Mouse (Mus musculus) limb, embryonic 15.5 days (tissue): ENCODE measurements around the gene Casc3. TPM values are rescaled to one million over a fixed set of nuclear protein-coding genes. Genes with fewer than 3 reads are reported as not detected.
A peak's percentile ranks its signal among the peaks of the same experiment; 100 is the strongest.
"Not testable (repeated sequence)": the region's sequence is repeated elsewhere in the genome, so short reads cannot be mapped to it uniquely, and the experiment has no call there.

Experiments used
- ATAC-seq: fragments of 200-750 bp; cut with Nextera tagmentation; 2 replicates; pipeline ENCODE4 v1.8.0; 2017; ENCODE audit warnings: low read depth, moderate TSS enrichment; ENCODE audit not compliant: insufficient number of reproducible peaks, low FRiP score, low TSS enrichment
- H3K27ac ChIP-seq: fragments of 300-500 bp; sonication (generic); 2 replicates; pipeline ENCODE4 v1.5.1; 2015; ENCODE audit warnings: moderate library complexity, mild to moderate bottlenecking, inconsistent platforms
- H3K27me3 ChIP-seq: fragments of 300-500 bp; sonication (generic); 2 replicates; pipeline ENCODE4 v1.6.1; 2015; ENCODE audit warnings: inconsistent platforms
- H3K36me3 ChIP-seq: fragments of 300-500 bp; sonication (generic); 2 replicates; pipeline ENCODE4 v1.6.1; 2015; ENCODE audit warnings: inconsistent platforms
- H3K4me1 ChIP-seq: fragments of 300-500 bp; sonication (generic); 2 replicates; pipeline ENCODE4 v1.6.1; 2015; ENCODE audit warnings: inconsistent platforms
- H3K4me2 ChIP-seq: fragments of 300-500 bp; sonication (generic); 2 replicates; pipeline ENCODE4 v1.6.1; 2015; ENCODE audit warnings: mild to moderate bottlenecking, inconsistent platforms
- H3K4me3 ChIP-seq: fragments of 300-500 bp; sonication (generic); 2 replicates; pipeline ENCODE4 v1.5.1; 2015; ENCODE audit warnings: mild to moderate bottlenecking, inconsistent platforms
- H3K9ac ChIP-seq: fragments of 300-500 bp; sonication (generic); 2 replicates; pipeline ENCODE4 v1.6.1; 2015; ENCODE audit warnings: inconsistent platforms
- H3K9me3 ChIP-seq: fragments of 300-500 bp; sonication (generic); 2 replicates; pipeline ENCODE4 v1.6.1; 2016; ENCODE audit warnings: inconsistent platforms
- WGBS: fragments of 180-500 bp; shearing (Covaris S2); methylation state at CpG from one replicate; pipeline ENCODE4 v1.1.7; 2015; 5-methylcytosine and 5-hydroxymethylcytosine counted together
- polyA plus RNA-seq: library from polyadenylated mRNA; unstranded; fragments of >200 nt; fragmentation: Nextera tagmentation; extraction: Ambion mirVana; gene quantifications from 2 replicates; pipeline ENCODE4 v1.2.1, GENCODE M21; 2015

Casc3 gene
- polyA plus RNA-seq, 1 experiment from 2014 or later: 32.5 TPM

- no peaks in the 10 kb centered on the region for H3K27me3 ChIP-seq
- no peak overlapping the region for H3K4me3 ChIP-seq
- H3K4me2 ChIP-seq: no peak overlapping the region
- H3K4me1 ChIP-seq: no peaks in the 10 kb centered on the region
- no peak overlapping the region for H3K9ac ChIP-seq
- no peak for ATAC-seq
- WGBS: 95% methylated on average over 5 of the region's 5 CpGs
- no peak overlapping the region for H3K27ac ChIP-seq
- H3K36me3 ChIP-seq: peaks cover 85% of the 10 kb centered on the region
- no peaks in the 10 kb centered on the region for H3K9me3 ChIP-seq
Observed at GRCm38 (mm10) chr11:98820968-98821367, 16.3 kb downstream of the Casc3 start.

- H3K4me2 ChIP-seq, H3K27ac ChIP-seq, H3K27me3 ChIP-seq, ATAC-seq, H3K4me3 ChIP-seq, H3K4me1 ChIP-seq, H3K9ac ChIP-seq, H3K9me3 ChIP-seq: not testable (repeated sequence)
- H3K36me3 ChIP-seq: peaks cover 83% of the 10 kb centered on the region
- WGBS: 94% methylated on average over 2 of the region's 2 CpGs
Observed at GRCm38 (mm10) chr11:98826071-98826470, 21.4 kb downstream of the Casc3 start.

GRCm38 (mm10) chr11:98827877-98828276 is 23.2 kb downstream of the Casc3 start:
- no peak for ATAC-seq
- H3K36me3 ChIP-seq: peaks cover 83% of the 10 kb centered on the region
- no peak overlapping the region for H3K27ac ChIP-seq
- H3K9ac ChIP-seq: no peak overlapping the region
- H3K4me2 ChIP-seq: no peak overlapping the region
- no peaks in the 10 kb centered on the region for H3K9me3 ChIP-seq
- WGBS: 89% methylated on average over 2 of the region's 2 CpGs
- H3K4me1 ChIP-seq: no peaks in the 10 kb centered on the region
- no peak overlapping the region for H3K4me3 ChIP-seq
- no peaks in the 10 kb centered on the region for H3K27me3 ChIP-seq

- Histone ChIP-seq H3K4me1 (no peaks in the 10 kb centered on the region), H3K27ac (no peak overlapping the region), H3K9ac (no peak overlapping the region), H3K9me3 (no peaks in the 10 kb centered on the region), H3K4me3 (no peak overlapping the region), H3K27me3 (no peaks in the 10 kb centered on the region), H3K4me2 (no peak overlapping the region), H3K36me3 (peaks cover 84% of the 10 kb centered on the region)
- ATAC-seq: 0 out of 2 replicates have a peak, but pooled peaks have one; percentile 7
- 75% methylated on average over 12 of the region's 12 CpGs for WGBS
Observed at GRCm38 (mm10) chr11:98829091-98829775, 24.5 kb downstream of the Casc3 start.

GRCm38 (mm10) chr11:98829875-98830274 is 25.2 kb downstream of the Casc3 start:
- Histone ChIP-seq H3K9ac (no peak overlapping the region), H3K27me3 (no peaks in the 10 kb centered on the region), H3K4me2 (no peak overlapping the region), H3K9me3 (no peaks in the 10 kb centered on the region), H3K27ac (no peak overlapping the region), H3K36me3 (peaks cover 79% of the 10 kb centered on the region), H3K4me3 (no peak overlapping the region), H3K4me1 (no peaks in the 10 kb centered on the region)
- WGBS: 71% methylated on average over 4 of the region's 4 CpGs
- no peak for ATAC-seq

GRCm38 (mm10) chr11:98835296-98835695 is 30.6 kb downstream of the Casc3 start:
- Histone ChIP-seq H3K36me3 (peaks cover 34% of the 10 kb centered on the region), H3K27ac (no peak overlapping the region), H3K9ac (no peak overlapping the region), H3K4me1 (peaks cover 37% of the 10 kb centered on the region), H3K27me3 (no peaks in the 10 kb centered on the region), H3K4me2 (no peak overlapping the region), H3K9me3 (no peaks in the 10 kb centered on the region), H3K4me3 (no peak overlapping the region)
- no peak for ATAC-seq
- 47% methylated on average over 5 of the region's 5 CpGs for WGBS

- H3K4me3 ChIP-seq: no peak overlapping the region
- WGBS: 51% methylated on average over 3 of the region's 3 CpGs
- H3K27ac ChIP-seq: peak overlapping the region; percentile 63; the same call in 1 of the 2 replicates
- H3K27me3 ChIP-seq: no peaks in the 10 kb centered on the region
- H3K9me3 ChIP-seq: no peaks in the 10 kb centered on the region
- no peak overlapping the region for H3K9ac ChIP-seq
- peaks cover 34% of the 10 kb centered on the region for H3K36me3 ChIP-seq
- no peak for ATAC-seq
- H3K4me2 ChIP-seq: no peak overlapping the region
- peaks cover 37% of the 10 kb centered on the region for H3K4me1 ChIP-seq
Observed at GRCm38 (mm10) chr11:98835725-98836124, 31.0 kb downstream of the Casc3 start.

GRCm38 (mm10) chr11:98836128-98836527 is 31.4 kb downstream of the Casc3 start:
- Histone ChIP-seq H3K4me3 (peak overlapping the region; percentile 92), H3K27me3 (no peaks in the 10 kb centered on the region), H3K9me3 (no peaks in the 10 kb centered on the region), H3K4me2 (peak overlapping the region; percentile 98), H3K9ac (no peak overlapping the region), H3K36me3 (peaks cover 33% of the 10 kb centered on the region), H3K27ac (peak overlapping the region; percentile 63; the same call in 1 of the 2 replicates), H3K4me1 (peaks cover 37% of the 10 kb centered on the region)
- WGBS: 22% methylated on average over 7 of the region's 7 CpGs
- no peak for ATAC-seq

- Histone ChIP-seq H3K4me1 (peaks cover 37% of the 10 kb centered on the region), H3K4me3 (peak within 1 kb of the TSS; percentile 92), H3K36me3 (peaks cover 27% of the 10 kb centered on the region), H3K9me3 (no peaks in the 10 kb centered on the region), H3K27ac (peak within 1 kb of the TSS; percentile 81), H3K27me3 (no peaks in the 10 kb centered on the region), H3K4me2 (peak within 1 kb of the TSS; percentile 98), H3K9ac (peak within 1 kb of the TSS; percentile 78)
- WGBS: under 1% methylated on average over 45 of the region's 48 CpGs
- ATAC-seq: peak; percentile 79
Observed at GRCm38 (mm10) chr11:98836651-98837141, 32.0 kb downstream of the Casc3 start, which contains the start of gene Rapgefl1. Rapgefl1 (plus strand) TSS chr11:98836785.

- 1% methylated on average over 29 of the region's 29 CpGs for WGBS
- Histone ChIP-seq H3K4me3 (peak overlapping the region; percentile 92), H3K27ac (peak overlapping the region; percentile 81)
Observed at GRCm38 (mm10) chr11:98837231-98837704, 32.6 kb downstream of the Casc3 start.

GRCm38 (mm10) chr11:98837917-98838316 is 33.2 kb downstream of the Casc3 start:
- WGBS: 45% methylated on average over 11 of the region's 11 CpGs
- H3K27me3 ChIP-seq: no peaks in the 10 kb centered on the region
- H3K27ac ChIP-seq: no peak overlapping the region
- peak overlapping the region; percentile 92 for H3K4me3 ChIP-seq
- H3K4me1 ChIP-seq: peaks cover 37% of the 10 kb centered on the region
- H3K4me2 ChIP-seq: peak overlapping the region; percentile 98
- H3K9ac ChIP-seq: peak overlapping the region; percentile 78; the same call in 1 of the 2 replicates
- no peaks in the 10 kb centered on the region for H3K9me3 ChIP-seq
- peaks cover 15% of the 10 kb centered on the region for H3K36me3 ChIP-seq
- no peak for ATAC-seq

More at GRCm38 (mm10) chr11:98837231-98837704, 32.6 kb downstream of the Casc3 start:
- Histone ChIP-seq H3K36me3 (peaks cover 21% of the 10 kb centered on the region), H3K9me3 (no peaks in the 10 kb centered on the region), H3K4me1 (peaks cover 37% of the 10 kb centered on the region), H3K9ac (peak overlapping the region; percentile 78), H3K27me3 (no peaks in the 10 kb centered on the region), H3K4me2 (peak overlapping the region; percentile 98)
- ATAC-seq: no peak

- 58% methylated on average over 9 of the region's 9 CpGs for WGBS
- Histone ChIP-seq H3K27ac (no peak overlapping the region), H3K27me3 (no peaks in the 10 kb centered on the region), H3K9ac (no peak overlapping the region), H3K4me2 (0 out of 2 replicates have a peak overlapping the region, but pooled peaks have one; percentile 98), H3K36me3 (peaks cover 9% of the 10 kb centered on the region), H3K4me1 (peaks cover 37% of the 10 kb centered on the region), H3K4me3 (peak overlapping the region; percentile 0; the same call in 1 of the 2 replicates), H3K9me3 (no peaks in the 10 kb centered on the region)
- ATAC-seq: no peak
Observed at GRCm38 (mm10) chr11:98838512-98838911, 33.8 kb downstream of the Casc3 start.
